Mouse (Mus musculus): Measurements from ENCODE around the gene Clock.

Clock gene

DNA sequence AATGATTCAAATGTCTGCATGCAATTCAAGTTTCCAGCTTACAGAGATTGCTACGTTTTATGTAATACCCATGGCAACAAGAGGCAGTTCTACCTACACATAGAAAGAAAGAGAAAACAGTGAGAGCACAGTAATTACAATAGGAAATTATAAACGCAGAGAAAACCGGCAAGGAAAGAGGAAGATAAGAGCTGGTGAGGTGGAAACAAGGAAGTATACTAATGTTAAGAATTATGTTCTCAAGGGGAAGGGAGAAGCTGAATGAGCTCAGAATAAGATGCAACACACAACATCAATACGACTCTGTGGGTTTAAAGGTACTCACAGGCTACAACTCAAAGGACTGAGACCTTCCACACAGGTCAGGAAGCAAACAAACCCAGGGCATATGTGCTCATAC, 29.6 kb downstream of the Clock start:
- no peak for DNase-seq (ENCODE audit: low spot score)

DNA sequence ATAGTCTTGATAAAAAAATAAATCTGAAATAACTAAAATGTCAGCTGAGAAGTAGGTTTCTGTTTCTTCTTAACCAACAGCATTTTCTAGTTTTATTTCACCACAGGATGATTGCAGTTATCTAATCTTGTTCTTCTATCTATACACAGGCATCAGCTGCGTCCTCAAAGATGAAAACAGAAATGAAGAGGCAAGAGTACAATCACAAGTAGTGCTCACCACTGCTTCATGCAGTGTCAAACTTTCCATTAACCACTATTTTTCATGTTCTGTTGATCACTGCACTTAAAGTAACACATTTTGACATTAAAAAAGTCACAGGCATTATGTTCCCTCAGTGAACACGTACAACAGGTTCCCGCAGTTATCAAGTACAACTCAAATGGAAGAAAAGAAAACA, 53.6 kb downstream of the Clock start:
- DNase-seq (ENCODE audit: low spot score), result no peak

DNA sequence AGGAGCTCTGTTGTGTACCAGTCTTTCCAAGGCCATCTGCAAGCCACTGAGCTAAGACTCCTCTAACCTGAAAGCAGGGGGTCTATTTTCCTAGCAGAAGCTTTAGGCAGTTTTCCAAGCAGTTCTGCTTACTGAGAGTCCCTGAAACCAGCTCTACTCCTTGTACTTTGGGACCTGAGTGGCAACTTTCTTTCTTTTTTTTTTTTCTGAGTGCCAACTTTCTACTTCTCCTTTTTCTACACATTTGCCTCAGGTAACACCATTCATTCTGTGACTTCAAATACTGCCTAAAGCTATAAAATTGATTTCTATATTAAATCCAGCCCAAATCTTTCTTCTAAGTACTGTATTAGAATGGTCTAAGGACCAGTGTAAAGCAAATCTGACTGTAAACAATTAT, 58.1 kb downstream of the Clock start:
- no peak for DNase-seq (ENCODE audit: low spot score)

DNA sequence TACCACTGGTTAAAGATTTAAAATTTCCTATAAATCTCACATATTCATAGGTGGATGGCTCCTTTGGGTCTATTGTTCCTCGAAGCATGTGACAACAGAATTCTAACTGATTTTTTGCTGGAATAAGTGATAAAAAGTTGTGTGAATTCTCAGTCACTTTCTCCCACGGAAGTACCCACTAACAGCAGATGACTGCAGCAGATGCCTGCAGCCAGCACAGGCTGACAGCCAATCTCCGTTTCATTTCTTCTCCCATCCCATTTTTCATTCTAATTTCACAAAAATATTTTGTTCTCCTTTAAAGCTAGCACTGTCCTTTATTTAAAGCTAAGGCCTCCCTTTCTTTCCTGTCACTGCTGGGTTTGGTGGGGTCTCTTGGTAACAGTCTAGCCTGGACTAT, 59.2 kb downstream of the Clock start:
- DNase-seq (ENCODE audit: low spot score), result no peak

DNA sequence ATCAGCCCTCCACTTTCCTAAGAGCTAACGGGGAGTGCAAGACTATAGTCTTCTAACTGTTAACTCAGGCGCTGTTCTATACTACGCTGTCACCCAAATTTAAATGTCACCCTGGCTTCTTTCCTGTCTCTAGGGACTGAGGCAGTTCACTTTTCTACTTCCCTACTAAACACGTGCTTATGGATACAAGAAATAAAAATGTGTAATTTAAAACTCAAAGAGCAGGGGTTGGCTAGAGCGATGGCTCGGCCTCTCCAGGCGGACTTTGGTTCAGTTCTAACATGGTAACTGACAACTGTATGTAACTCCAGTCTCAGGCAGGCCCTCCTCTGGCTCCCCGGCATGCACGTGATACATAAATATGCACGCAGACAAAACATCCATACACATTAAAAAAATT, 60.2 kb downstream of the Clock start:
- DNase-seq (ENCODE audit: low spot score), result no peak

DNA sequence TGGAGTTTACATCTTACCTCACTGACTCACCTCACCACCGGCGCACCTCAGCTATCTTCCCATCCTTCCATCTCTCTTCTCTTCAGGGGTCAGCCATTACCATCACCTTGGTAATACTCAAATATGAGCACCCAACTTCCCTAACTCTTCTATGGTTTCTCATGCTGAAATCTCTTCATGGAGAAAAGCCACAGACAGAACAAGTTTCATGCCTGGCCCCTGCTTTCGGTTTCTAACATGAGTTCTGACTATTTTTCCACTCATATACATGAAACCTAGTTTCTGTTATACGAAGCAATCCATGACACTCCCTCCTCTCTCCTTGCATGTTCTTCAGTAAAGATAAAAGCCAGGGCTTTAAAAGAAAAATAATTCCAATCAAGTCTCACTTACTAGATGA, 60.7 kb downstream of the Clock start:
- no peak for DNase-seq (ENCODE audit: low spot score)

DNA sequence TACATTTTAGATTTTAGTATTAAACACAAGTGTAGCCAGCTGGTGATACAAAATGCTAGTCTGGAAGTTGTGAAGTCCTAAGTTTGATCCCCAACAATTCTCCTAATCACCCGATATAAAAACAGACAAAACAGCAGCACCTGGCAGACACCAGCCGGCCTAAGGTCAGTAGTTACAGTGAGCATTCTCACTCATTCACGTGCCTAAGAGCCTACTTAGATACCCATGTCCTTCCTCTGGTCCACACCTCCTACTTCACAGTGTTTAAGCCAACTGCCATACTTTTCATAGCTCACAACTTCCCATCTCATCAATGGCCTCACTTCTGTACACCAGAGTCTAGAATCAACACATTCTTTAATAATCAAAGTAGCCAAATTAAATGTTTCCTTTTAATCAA, 61.3 kb downstream of the Clock start:
- DNase-seq (ENCODE audit: low spot score), result no peak

DNA sequence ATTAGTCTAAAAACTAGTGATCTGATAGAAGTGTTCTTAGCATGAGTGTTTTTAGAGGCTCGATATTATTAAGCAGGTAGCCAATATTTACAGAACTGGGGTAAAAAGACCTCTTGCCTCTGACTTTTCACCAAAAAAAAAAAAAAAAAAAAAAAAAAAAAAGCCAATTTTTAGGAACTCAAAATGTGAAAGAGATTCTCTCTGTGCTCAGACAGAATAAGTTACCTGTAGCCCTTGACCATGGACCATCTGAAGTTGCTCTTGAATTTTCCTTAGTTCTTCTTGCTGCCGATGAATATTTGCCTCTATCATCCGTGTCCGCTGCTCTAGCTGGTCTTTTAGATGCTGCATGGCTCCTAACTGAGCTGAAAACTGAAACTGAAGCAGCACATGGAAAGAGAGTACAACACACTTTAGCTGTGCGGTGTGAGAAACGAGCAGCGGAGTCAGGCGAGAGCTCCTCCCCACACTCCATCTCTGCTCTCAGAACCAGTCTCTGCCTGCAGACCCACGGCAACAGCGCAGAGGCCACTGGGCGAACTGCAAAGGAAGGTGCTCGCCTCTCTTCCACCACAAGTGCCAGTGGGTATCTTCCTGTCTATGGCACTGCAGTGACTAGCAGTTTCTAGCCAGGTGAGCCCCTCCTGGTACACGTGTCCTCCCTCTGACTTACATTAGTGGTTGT, 73.3 kb downstream of the Clock start:
- no peak for DNase-seq (ENCODE audit: low spot score)

DNA sequence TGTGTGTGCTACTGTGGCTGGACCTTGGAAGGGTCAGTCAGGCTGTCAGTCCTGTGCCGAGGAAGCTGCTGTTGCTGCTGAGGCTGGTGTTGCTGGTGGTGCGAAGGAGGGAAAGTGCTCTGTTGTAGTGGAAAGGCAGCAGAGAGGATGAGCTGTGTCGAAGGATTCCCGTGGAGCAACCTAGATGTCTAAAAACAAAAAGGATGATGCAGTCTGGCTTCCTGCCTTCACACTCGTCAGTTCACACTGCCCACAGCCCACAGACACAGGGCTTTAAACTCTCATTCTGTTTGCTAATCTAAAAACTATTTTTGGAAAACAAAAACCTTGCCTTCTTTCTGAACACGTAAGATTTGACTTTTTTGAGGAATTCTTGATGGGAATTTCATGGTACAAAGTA, 87.9 kb downstream of the Clock start:
- no peak for DNase-seq (ENCODE audit: low spot score)

DNA sequence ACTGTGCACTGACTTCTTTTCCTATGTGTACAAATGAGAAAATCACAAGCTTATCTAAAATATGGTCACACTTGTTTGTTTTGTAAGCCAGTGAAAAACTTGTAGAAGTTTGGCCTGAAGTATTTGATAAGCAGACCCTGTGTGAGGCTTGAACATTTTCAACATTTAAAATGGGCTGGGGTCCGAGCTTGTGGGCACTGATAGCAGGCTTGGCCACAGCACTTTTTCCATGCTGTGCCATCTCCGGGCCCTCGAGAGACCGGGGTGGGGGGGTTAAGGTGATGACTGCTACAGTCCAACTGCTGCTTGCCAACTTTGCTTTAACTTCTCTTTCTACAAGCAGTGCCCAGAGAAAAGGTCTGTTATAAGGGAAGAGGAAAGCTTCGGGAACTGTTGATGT, 96.5 kb downstream of the Clock start:
- DNase-seq (ENCODE audit: low spot score), result no peak

DNA sequence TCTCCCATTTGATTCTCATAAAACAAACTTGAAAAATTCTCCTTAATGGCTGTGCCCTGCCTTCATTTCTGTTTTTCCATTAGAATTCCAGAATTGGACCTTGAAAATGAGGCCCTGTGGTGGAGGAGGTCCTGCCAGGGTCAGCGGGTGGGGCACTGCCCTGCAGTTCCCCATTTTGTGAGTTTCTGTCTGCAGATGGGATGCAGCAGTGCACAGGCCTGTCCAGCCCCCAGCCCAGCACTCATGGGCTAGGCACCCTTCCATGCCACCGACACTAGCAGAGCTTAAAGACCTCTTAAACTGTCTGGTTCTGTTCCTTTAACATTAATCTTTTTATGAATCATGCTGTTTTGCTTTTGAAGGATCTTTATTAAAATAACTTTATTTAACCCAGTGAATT, 98.7 kb downstream of the Clock start:
- no peak for DNase-seq (ENCODE audit: low spot score)

DNA sequence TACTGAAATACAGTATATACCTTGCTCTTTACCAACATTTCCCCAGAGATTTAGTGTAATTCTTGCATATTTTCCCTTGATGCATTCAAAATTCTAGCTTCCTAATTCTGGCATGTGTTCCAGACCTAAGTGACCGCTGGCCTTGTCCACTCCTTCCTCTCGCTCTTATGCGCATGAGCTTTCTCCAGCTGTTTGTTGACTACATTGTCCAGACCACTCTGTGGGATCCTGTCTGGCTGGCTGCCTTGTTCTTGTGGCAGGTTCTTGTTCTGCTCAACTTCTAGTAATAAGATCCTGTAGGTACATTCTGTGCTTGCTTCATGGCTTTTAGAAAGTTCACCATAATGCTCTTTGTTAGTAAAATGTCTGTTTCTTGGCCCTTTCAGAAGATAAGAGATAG, 101.4 kb downstream of the Clock start:
- no peak for DNase-seq (ENCODE audit: low spot score)

DNA sequence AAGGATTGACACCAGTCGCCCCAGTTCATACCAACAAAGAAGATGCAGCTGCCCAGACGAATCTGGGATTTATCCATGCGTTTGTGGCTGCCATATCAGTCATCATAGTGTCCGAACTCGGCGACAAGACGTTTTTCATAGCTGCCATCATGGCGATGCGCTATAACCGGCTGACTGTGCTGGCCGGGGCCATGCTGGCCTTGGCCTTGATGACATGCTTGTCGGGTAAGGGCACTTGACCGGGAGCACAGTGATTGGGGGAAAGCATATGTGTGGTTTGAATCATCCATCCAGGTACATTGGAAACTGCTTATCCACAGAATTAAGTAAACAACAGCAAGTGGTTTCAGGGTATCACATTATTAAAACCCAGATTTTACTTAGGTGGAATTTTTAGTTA, 105.2 kb downstream of the Clock start:
- no peak for DNase-seq (ENCODE audit: low spot score)

DNA sequence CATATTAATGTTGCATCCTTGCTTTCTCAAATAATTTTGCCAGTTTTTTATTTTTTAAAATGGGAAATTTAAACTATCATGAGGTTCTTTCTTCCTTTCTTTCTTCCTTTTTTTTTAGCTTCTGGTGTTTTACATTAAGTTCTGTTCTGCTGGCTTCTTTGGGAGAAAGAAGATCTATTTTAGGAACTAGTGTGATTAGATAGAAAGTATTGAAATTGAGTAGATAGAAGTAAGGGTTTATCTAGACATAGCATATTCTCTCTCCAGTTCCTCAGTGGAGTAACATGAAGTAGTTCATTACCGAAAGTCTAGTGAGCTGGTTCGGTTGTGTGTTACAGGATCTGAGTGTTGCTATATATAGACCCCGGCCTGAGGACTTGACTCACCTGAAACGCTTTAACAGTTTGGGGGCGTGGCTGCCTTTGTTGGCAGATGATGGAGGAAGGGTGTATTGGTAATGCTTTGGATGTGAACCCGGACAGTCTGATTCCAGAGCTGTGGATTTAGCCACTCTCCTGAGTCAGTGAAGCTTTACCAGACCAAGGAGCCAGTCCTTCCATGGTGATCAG, 110.1 kb downstream of the Clock start:
- no peak for DNase-seq (ENCODE audit: low spot score)

DNA sequence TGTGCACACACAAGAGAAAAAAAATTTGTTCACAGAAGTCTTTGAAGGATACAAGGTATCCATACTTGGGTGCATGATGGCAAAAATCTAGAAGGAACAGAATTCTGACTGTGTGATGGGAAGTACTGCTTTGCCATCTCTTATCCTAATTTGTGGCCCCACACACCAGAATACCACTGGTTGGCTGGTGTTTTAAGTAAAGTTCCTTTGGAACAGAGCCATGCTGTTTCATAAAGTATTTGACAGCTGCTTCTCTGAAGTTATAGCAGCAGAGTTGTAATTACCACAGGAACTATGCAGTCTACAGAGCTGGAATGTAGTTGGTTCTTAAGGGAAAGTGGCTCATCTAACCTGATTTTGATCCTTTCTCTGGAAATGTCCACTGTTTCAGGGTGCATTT, 111.5 kb downstream of the Clock start:
- no peak for DNase-seq (ENCODE audit: low spot score)

DNA sequence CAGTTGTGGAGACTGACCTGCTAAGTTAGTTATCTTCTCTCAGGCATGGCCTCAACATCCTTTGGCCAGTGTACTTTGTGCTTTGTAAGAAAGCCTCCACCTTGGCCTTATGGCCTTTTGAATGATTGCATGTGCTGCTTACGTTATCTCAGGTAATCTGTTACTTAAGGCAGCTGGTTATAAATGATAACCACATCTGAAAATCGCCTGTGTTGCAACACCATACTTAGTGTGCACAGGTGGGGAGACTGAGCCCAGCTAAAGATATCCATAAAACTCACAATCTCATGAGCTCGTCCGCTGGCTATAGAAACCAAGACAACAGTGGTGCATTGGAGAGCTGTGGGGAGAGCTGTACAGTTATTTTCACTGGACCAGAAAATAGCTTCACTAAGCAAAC, 114.0 kb downstream of the Clock start:
- no peak for DNase-seq (ENCODE audit: low spot score)

DNA sequence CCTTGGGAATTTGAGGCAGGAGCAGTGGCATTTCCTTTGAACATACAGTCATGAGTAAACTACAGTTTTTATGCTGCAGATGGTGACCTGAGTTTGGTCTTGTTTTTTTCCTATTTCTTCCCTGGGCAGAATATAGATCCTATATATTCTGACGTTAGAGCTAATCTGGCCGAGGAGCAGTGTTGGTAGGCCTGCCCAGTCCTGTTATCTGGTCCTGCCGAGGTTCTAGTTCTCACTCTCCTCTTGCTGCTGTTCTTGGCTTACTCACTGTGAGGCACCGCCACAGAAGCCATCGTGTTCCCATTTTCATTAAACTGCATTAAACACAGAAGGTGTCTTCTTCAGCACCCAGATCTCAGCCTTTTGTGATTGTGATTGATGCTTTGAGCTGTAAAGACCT, 116.7 kb downstream of the Clock start:
- DNase-seq (ENCODE audit: low spot score), result no peak

DNA sequence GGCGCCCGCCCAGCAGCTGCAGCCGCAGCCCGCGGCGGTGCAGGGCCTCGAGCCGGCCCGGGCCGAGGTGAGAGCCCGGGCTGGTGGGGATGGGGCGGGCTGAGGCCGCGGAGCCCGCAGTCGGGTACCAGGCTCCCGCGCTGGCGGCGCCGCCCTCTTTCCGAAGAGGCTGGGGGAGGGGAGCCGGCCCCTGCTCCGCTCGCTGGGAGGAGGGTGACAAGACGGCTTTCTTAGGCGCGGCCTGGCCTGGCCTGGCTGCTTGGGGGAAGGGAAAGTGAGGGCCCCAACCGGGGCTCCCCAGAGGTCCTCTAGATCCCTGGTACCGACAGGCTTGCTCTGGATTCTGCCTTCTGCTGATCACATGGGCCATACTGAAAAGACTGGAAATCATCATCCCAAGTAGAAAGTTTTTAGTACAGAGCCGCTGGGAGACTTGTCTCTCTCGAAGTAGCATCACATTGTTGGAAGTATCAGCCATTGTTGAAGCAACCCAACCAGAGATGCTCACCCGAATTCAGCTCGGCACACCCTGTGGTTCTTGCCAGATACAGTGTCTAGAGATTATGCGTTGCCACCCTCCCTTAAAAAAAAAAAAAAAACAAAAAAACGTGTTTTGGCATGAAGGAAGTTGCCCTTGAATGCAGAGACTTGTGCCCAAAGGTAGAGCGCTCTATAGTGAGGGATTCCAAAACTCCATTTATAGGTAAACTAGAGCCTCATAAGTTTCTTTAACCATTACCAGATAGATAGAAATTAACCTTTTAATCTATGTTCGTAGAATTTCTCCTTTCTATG, 120.1 kb downstream of the Clock start:
- DNase-seq (ENCODE audit: low spot score), result peak; percentile 40

DNA sequence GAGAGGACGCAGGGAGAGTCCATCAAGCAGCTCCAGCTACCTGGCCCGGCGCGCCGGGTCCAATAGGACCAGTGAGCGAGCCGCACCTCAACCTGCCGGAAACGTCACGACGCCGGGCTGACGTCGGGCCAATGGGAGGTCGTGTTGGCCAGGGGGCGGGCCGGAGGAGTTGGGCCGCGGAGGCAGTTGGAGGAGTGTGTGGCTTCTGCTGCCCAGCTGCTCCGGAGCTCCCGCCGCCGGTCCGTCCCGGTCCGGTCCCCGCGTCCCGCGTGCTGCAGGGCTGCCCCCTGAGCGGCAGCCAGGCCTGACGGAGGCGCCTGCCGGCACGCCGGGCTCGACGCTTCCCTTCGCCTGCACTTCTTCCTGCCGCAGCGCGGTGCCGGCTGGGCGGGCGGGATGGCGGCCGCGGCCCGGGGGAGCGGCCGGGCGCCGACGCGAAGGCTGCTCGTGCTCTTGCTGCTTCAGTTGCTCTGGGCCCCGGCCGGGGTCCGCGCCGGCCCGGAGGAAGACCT, 120.8 kb downstream of the Clock start, which contains the start of gene Tmem165:
TSS of gene Tmem165 (plus strand) at position 131 of the 512 bp plus-strand sequence.
- peak; percentile 84 for DNase-seq (ENCODE audit: low spot score)

DNA sequence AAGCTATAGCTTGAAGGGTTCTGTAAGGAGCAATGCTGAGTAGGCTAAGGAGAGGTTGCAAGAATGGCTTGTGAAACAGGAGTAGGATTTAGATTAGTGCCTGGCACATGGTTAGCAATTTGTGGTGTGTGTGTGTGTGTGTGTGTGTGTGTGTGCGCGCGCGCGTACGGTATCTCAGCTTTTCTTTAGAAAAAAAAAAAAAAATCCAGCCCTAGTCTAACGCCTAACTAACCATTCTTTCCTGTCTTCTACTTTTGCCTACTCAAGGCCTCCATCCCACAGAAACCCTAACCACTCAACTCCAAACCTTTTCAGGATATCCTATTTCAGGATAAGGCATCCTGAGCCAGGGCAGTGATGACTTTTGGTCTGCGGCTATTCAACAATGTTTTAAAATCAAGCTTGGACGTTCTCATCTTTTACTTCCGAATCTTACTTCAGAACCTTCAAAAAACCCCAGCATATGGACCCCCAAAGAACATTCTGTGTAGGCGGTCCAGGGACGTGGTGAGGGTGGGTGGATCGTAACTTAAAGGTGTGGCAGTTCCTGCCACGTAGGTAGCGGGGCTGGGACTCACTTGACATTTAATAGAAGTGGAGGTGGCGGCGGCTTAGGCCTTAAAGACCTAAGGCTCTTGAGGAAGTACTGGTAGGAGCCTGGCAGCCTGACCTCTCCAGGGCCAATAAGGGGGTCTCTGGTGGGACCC, 121.4 kb downstream of the Clock start:
- DNase-seq (ENCODE audit: low spot score), result no peak

DNA sequence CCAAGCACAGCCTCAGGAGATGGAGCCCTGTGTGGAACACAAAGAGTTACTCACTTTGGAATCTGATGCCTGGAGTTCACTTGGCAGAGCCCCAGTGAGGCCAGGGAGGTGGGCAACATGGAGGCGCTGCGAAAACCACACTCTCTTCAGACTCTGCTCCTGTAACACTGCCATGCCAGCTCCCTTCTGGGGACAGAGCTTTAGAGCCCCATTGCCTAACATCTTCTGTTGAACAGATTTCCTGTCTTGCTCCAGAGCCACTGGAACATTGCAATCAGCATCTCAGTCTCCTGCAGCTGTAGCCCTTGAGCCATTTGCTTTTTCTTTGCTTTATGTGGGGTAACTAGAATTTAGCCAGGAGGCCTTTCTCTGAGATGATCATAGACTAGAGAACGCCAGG, 122.3 kb downstream of the Clock start:
- no peak for DNase-seq (ENCODE audit: low spot score)

DNA sequence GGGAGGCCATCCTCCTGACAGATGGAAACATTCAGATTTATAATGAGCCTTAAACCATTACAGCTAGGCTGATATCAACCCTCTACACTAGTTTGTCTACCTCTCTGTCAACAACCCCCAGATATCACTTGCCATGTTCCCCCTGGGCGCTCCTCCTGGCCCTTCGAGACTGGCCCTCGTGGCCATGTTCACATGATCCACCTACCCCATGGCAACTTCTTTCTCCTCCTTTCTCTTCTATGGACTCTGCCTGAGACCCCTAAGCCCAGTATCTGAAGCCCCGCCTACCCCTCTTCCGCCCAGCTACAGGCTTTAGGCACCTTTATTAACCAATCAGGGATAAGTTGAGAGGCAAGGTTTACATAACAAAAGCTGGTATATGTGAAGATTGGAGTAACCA, 124.8 kb downstream of the Clock start:
- no peak for DNase-seq (ENCODE audit: low spot score)

DNA sequence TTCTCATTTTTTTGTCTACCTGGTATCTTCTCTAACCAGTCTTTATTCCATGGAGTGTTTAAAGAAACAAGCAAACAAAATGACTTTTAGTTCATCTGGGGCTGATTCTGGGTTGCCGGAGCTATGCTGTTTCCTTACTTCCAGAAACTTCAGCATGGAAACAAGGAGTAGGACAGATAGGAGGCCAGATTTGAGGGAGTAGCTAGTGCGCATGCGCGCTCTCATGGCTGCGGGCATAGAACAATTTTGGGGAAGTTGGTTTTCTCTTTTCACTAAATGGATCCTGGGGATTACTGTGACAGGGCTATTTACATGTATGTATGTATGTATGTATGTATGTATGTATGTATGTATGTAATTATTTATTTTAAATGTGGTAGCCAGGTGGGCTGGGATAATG, 125.4 kb downstream of the Clock start:
- no peak for DNase-seq (ENCODE audit: low spot score)
